ENCODE assay signal across 21 mouse cellular contexts in genomic region chr19:28869251-28869855, GRCm38 (mm10). TPM values are rescaled to one million over a fixed set of nuclear protein-coding genes. Genes with fewer than 3 reads are reported as not detected.
"Had no signal": no experiment of that assay in that cellular context is flagged by ENCODE, and none has a peak within 500 bp of the region (broad histone marks: within the 10 kb centered on the region; RNA-seq: fewer than 3 reads in every experiment).

No protein-coding gene starts in this region.

- H3K4me3 ChIP-seq: kidney, embryonic 15.5 days; left cerebral cortex, adult 2 months; liver, embryonic 12.5 days; liver, embryonic 15.5 days; lung, embryonic 15.5 days; megakaryocyte, embryonic 14.5 days; midbrain, embryonic 10.5 days; midbrain, embryonic 13.5 days; myocyte; neural tube, embryonic 13.5 days had no signal

- H3K9me3 ChIP-seq: kidney, embryonic 15.5 days; liver, embryonic 12.5 days; liver, embryonic 15.5 days; lung, embryonic 15.5 days; megakaryocyte, embryonic 14.5 days; midbrain, embryonic 10.5 days; midbrain, embryonic 13.5 days; neural tube, embryonic 13.5 days had no signal

- H3K4me2 ChIP-seq: kidney, embryonic 15.5 days; liver, embryonic 12.5 days; liver, embryonic 15.5 days; lung, embryonic 15.5 days; midbrain, embryonic 13.5 days; neural tube, embryonic 13.5 days had no signal

- ATAC-seq: liver, embryonic 12.5 days; midbrain, embryonic 13.5 days; midbrain, embryonic 16.5 days had no signal

- DNase-seq: kidney, adult 8-10 months; kidney, postnatal 10 days; kidney, postnatal 36 days; layer of hippocampus, postnatal 36 days; lung, adult 18-20 months; lung, postnatal 10 days; lung, postnatal 36 days; thymus, adult 2 months; thymus, postnatal 25 days had no signal

- H3K9ac ChIP-seq: kidney, embryonic 15.5 days; liver, embryonic 12.5 days; liver, embryonic 15.5 days; lung, embryonic 15.5 days; midbrain, embryonic 13.5 days; neural tube, embryonic 13.5 days had no signal

- H3K27me3 ChIP-seq: liver, embryonic 12.5 days; liver, embryonic 15.5 days; lung, embryonic 15.5 days; midbrain, embryonic 13.5 days; neural tube, embryonic 13.5 days had no signal

- H3K27ac ChIP-seq: kidney, embryonic 15.5 days; left cerebral cortex, adult 2 months; liver, embryonic 12.5 days; liver, embryonic 15.5 days; lung, embryonic 15.5 days; midbrain, embryonic 10.5 days; midbrain, embryonic 13.5 days; neural tube, embryonic 13.5 days; stomach, postnatal 0 days had no signal

- H3K4me1 ChIP-seq: kidney, embryonic 15.5 days; liver, embryonic 12.5 days; liver, embryonic 15.5 days; lung, embryonic 15.5 days; megakaryocyte, embryonic 14.5 days; midbrain, embryonic 10.5 days; midbrain, embryonic 13.5 days had no signal

- H3K36me3 ChIP-seq: kidney, embryonic 15.5 days; liver, embryonic 12.5 days; liver, embryonic 15.5 days; lung, embryonic 15.5 days; midbrain, embryonic 10.5 days; midbrain, embryonic 13.5 days; neural tube, embryonic 13.5 days had no signal

RNA-seq across cellular contexts. Expression of gene Slc1a1, which starts 34.5 kb away (rescaled TPM):
- polyA plus RNA-seq: myocyte had no signal
